Mouse (Mus musculus) stomach, embryonic 16.5 days (tissue): Measurements from ENCODE around the gene Kng2. TPM values are rescaled to one million over a fixed set of nuclear protein-coding genes. Genes with fewer than 3 reads are reported as not detected.
"Not testable (repeated sequence)": the region's sequence is repeated elsewhere in the genome, so short reads cannot be mapped to it uniquely, and the experiment has no call there.

Experiments
- ATAC-seq: fragments of 200-750 bp; cut with Nextera tagmentation; 2 replicates; pipeline ENCODE4 v1.8.0; 2017; ENCODE audit warnings: moderate number of reproducible peaks, moderate TSS enrichment; ENCODE audit not compliant: insufficient read depth, low FRiP score
- H3K27ac ChIP-seq: fragments of 300-500 bp; sonication (generic); 2 replicates; pipeline ENCODE4 v1.5.1; 2014; ENCODE audit warnings: low read length
- H3K27me3 ChIP-seq: fragments of 300-500 bp; sonication (generic); 2 replicates; pipeline ENCODE4 v1.6.1; 2014; ENCODE audit warnings: low read length, control low read depth, mixed read lengths; ENCODE audit not compliant: control insufficient read depth, insufficient read depth
- H3K36me3 ChIP-seq: fragments of 300-500 bp; sonication (generic); 2 replicates; pipeline ENCODE4 v1.6.1; 2014; ENCODE audit warnings: low read length; ENCODE audit not compliant: control insufficient read depth, insufficient read depth
- H3K4me1 ChIP-seq: fragments of 300-500 bp; sonication (generic); 2 replicates; pipeline ENCODE4 v1.6.1; 2014; ENCODE audit warnings: low read length, control low read depth, mixed read lengths; ENCODE audit not compliant: control insufficient read depth, insufficient read depth
- H3K4me2 ChIP-seq: fragments of 300-500 bp; sonication (generic); 2 replicates; pipeline ENCODE4 v1.6.1; 2014; ENCODE audit warnings: low read depth, low read length, mixed read lengths
- H3K4me3 ChIP-seq: fragments of 300-500 bp; sonication (generic); replicated peaks from 2 replicates; pipeline ENCODE4 v1.5.1; 2014; ENCODE audit warnings: mild to moderate bottlenecking, low read length
- H3K9ac ChIP-seq: fragments of 300-500 bp; sonication (generic); 2 replicates; pipeline ENCODE4 v1.6.1; 2014; ENCODE audit warnings: low read length
- H3K9me3 ChIP-seq: fragments of 300-500 bp; sonication (generic); replicated peaks from 2 replicates; pipeline ENCODE4 v1.6.1; 2016; ENCODE audit warnings: low read length, control low read depth; ENCODE audit not compliant: control insufficient read depth
- WGBS: fragments of 180-500 bp; shearing (Covaris S2); extraction: QIAGEN DNeasy Blood & Tissue Kit; methylation state at CpG from one replicate; pipeline ENCODE4 v1.1.7; 2014; 5-methylcytosine and 5-hydroxymethylcytosine counted together
- polyA plus RNA-seq: library from polyadenylated mRNA; unstranded; fragments of >200 nt; fragmentation: Nextera tagmentation; extraction: Ambion mirVana; gene quantifications from 2 replicates; pipeline ENCODE4 v1.2.1, GENCODE M21; 2015

The Kng2 gene
- polyA plus RNA-seq, 1 experiment from 2014 or later, result 2.4 TPM

DNA sequence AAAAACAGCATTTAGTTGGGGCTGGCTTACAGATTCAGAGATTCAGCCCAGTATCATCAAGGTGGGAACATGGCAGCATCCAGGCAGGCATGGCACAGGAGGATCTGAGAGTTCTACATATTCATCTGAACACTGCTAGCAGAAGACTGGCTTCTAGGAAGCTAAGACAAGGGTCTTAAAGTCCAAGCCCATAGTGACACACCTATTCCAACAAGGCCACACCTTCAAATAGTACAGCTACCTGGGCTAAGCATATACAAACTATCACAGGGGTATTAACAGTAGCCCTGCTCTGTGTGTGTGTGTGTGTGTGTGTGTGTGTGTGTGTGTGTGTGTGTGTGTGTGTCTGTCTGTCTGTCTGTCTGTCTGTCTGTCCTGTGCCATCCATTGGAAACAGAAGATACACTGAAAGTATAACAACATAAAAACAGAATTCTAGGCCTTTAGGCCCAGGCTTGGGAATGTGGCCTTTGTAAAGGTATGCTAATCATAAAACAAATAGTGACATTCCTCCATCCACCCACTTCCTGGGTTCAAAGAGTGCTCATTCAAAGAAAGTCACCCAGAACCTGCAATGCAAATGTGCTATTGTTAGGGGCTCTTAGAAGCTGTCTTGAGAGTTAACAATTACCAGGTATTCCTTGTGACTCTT, 87.3 kb downstream of the Kng2 start:
- not testable (repeated sequence) for H3K27ac ChIP-seq, H3K9ac ChIP-seq, H3K4me2 ChIP-seq, ATAC-seq, H3K36me3 ChIP-seq, H3K4me3 ChIP-seq, H3K27me3 ChIP-seq, H3K9me3 ChIP-seq, H3K4me1 ChIP-seq

DNA sequence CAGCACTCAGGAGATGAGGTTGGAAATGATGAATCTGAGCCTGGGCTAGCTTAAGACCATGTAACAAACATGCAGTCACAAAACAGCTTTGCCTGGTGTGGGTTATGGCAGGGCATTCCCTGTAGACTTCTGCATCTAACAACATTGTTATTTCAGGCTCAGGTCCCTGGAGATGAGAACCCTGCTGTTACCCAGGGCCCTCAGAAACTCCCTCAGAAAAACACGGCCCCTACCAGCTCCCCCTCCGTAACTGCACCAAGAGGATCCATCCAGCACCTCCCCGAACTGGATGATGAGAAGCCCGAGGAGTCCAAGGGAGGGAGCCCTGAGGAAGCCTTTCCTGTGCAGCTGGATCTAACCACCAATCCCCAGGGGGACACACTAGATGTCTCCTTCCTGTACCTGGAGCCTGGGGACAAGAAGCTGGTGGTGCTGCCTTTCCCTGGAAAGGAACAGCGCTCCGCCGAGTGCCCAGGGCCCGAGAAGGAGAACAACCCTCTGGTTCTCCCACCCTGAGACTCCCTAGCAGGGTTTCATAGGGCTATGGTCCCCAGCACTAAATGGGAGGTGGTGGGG, 90.1 kb downstream of the Kng2 start:
- Histone ChIP-seq H3K9me3 (no peaks in the 10 kb centered on the region), H3K4me2 (no peak overlapping the region), H3K27me3 (no peaks in the 10 kb centered on the region), H3K4me3 (no peak overlapping the region), H3K9ac (no peak overlapping the region), H3K4me1 (no peaks in the 10 kb centered on the region), H3K36me3 (no peaks in the 10 kb centered on the region), H3K27ac (no peak overlapping the region)
- 78% methylated on average over 8 of the region's 8 CpGs for WGBS
- ATAC-seq, result no peak

DNA sequence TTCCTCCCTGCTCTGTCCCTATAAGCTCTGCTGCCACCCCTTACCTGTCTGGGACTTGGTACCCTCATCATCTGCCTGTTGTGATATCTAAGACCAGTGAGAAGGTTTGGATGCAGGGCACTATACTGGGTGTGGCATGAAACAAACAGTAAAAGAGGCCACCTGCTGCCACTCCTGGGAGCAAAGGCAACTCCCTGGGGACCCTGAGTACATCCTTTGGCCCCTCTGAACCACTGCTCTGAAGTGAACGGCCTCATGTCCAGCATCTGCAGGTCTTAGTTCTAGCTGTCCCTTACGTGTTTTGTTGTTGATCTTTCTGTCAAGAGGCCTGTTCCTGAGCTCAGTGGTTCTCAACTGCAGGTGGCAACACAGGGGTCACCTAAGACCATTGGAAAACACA, 90.7 kb downstream of the Kng2 start:
- 63% methylated on average over 2 of the region's 2 CpGs for WGBS
- H3K9ac ChIP-seq, result no peak overlapping the region
- no peak overlapping the region for H3K4me2 ChIP-seq
- no peaks in the 10 kb centered on the region for H3K27me3 ChIP-seq
- no peaks in the 10 kb centered on the region for H3K4me1 ChIP-seq
- no peaks in the 10 kb centered on the region for H3K9me3 ChIP-seq
- no peak overlapping the region for H3K4me3 ChIP-seq
- no peaks in the 10 kb centered on the region for H3K36me3 ChIP-seq
- no peak for ATAC-seq
- no peak overlapping the region for H3K27ac ChIP-seq

GRCm38 (mm10) chr16:22937631-22938030, 91.7 kb downstream of the Kng2 start:
- Histone ChIP-seq H3K9me3 (no peaks in the 10 kb centered on the region), H3K4me1 (no peaks in the 10 kb centered on the region), H3K9ac (no peak overlapping the region), H3K4me2 (no peak overlapping the region), H3K4me3 (no peak overlapping the region), H3K27ac (no peak overlapping the region), H3K27me3 (no peaks in the 10 kb centered on the region), H3K36me3 (no peaks in the 10 kb centered on the region)
- no peak for ATAC-seq
- 84% methylated on average over 12 of the region's 12 CpGs for WGBS

Other genes with a start within 250 kb of the Kng2 start
- gene Crygs, start 217.9 kb downstream of the Kng2 start, polyA plus RNA-seq, result not detected in 2 replicates
- 29.8 and 38.3 TPM in 2 replicates for gene Tbccd1, start 171.8 kb downstream of the Kng2 start, polyA plus RNA-seq
- 99.9 and 109 TPM in 2 replicates for gene Dnajb11, start 171.6 kb downstream of the Kng2 start, polyA plus RNA-seq
- gene Ahsg, start 138.2 kb downstream of the Kng2 start, polyA plus RNA-seq, result 82.1 and 111 TPM in 2 replicates
- 0.83 and 1.0 TPM in 2 replicates for gene Fetub, start 111.1 kb downstream of the Kng2 start, polyA plus RNA-seq
- not detected in 2 replicates for gene Hrg, start 78.4 kb downstream of the Kng2 start, polyA plus RNA-seq
- gene Kng1, start 28.4 kb upstream of the Kng2 start, polyA plus RNA-seq, result 23.8 and 31.9 TPM in 2 replicates
- gene Eif4a2, start 78.0 kb upstream of the Kng2 start, polyA plus RNA-seq, result 244 and 257 TPM in 2 replicates
- 81.3 and 93.7 TPM in 2 replicates for gene Rfc4, start 98.3 kb upstream of the Kng2 start, polyA plus RNA-seq
- not detected in 2 replicates for gene Adipoq, start 117.1 kb upstream of the Kng2 start, polyA plus RNA-seq
- 16.6 and 17.6 TPM in 2 replicates for gene St6gal1, start 195.3 kb upstream of the Kng2 start, polyA plus RNA-seq